Mouse (Mus musculus) cerebellum, adult 2 months (tissue): Measurements from ENCODE around the gene Npr1. TPM values are rescaled to one million over a fixed set of nuclear protein-coding genes. Genes with fewer than 3 reads are reported as not detected.

ENCODE experiments used
- DNase-seq, 2 experiments: peaks; one replicate each; pipeline ENCODE4 v3.0.0; 2021
- H3K27ac ChIP-seq: fragments of 200-500 bp; 2 replicates; pipeline ENCODE4 v1.5.1; 2012; ENCODE audit warnings: low read length, control low read depth, inconsistent platforms; ENCODE audit not compliant: insufficient read depth
- H3K27me3 ChIP-seq: fragments of 200-500 bp; 2 replicates; pipeline ENCODE4 v1.6.1; 2012; ENCODE audit warnings: inconsistent platforms, mild to moderate bottlenecking, low read length, moderate library complexity; ENCODE audit not compliant: control insufficient read depth, insufficient read depth
- H3K4me1 ChIP-seq: fragments of 200-500 bp; 2 replicates; pipeline ENCODE4 v1.6.1; 2011; ENCODE audit warnings: low read length; ENCODE audit not compliant: control insufficient read depth, insufficient read depth
- H3K4me3 ChIP-seq: fragments of 200-500 bp; replicated peaks from 2 replicates; pipeline ENCODE3; 2011; ENCODE audit warnings: mild to moderate bottlenecking, low read depth, low read length, control low read depth; ENCODE audit not compliant: insufficient read depth
- CTCF ChIP-seq: fragments of 200-500 bp; IDR thresholded peaks from 2 replicates; pipeline ENCODE4 v1.5.1; 2011; ENCODE audit warnings: low read depth, mild to moderate bottlenecking, control low read depth, low read length, moderate library complexity, borderline replicate concordance; ENCODE audit not compliant: insufficient read depth
- POLR2A ChIP-seq: fragments of 200-500 bp; IDR thresholded peaks from 2 replicates; pipeline ENCODE4 v1.6.1; 2011; ENCODE audit warnings: low read length, control low read depth, borderline replicate concordance; ENCODE audit not compliant: insufficient read depth
- WGBS: fragments of 180-500 bp; shearing (Covaris S2); methylation state at CpG from one replicate; pipeline ENCODE4 v1.1.7; 2018; 5-methylcytosine and 5-hydroxymethylcytosine counted together
- polyA plus RNA-seq: library from polyadenylated mRNA; depleted of rRNA; stranded (reverse); fragments of >200 nt; gene quantifications from 2 replicates; pipeline ENCODE4 v1.2.3, GENCODE M21; 2012

Gene Npr1
- polyA plus RNA-seq, 1 experiment: 16.1 TPM

- WGBS: 70% methylated on average over 5 of the region's 5 CpGs
- DNase-seq: no peak
- Histone ChIP-seq H3K27me3 (peaks cover 3% of the 10 kb centered on the region; the same call in 1 of the 2 replicates), H3K4me3 (no peak overlapping the region), H3K4me1 (no peaks in the 10 kb centered on the region), H3K27ac (no peak overlapping the region)
- TF ChIP-seq CTCF (no peak), POLR2A (no peak)
These were observed 5.4 kb downstream of the Npr1 start for GRCm38 (mm10) chr3:90460315-90460714.

- Histone ChIP-seq H3K4me1 (no peaks in the 10 kb centered on the region), H3K27me3 (no peaks in the 10 kb centered on the region), H3K27ac (no peak overlapping the region), H3K4me3 (no peak overlapping the region)
- WGBS: 75% methylated on average over 9 of the region's 9 CpGs
- DNase-seq: no peak
- TF ChIP-seq POLR2A (no peak), CTCF (no peak)
These were observed 5.9 kb downstream of the Npr1 start for GRCm38 (mm10) chr3:90459727-90460126.

- Histone ChIP-seq H3K27me3 (no peaks in the 10 kb centered on the region), H3K4me1 (no peaks in the 10 kb centered on the region), H3K4me3 (no peak overlapping the region), H3K27ac (no peak overlapping the region)
- TF ChIP-seq CTCF (no peak), POLR2A (no peak)
- 85% methylated on average over 14 of the region's 14 CpGs for WGBS
- DNase-seq: no peak
These were observed 10.7 kb downstream of the Npr1 start for GRCm38 (mm10) chr3:90454931-90455330.

- 53% methylated on average over 10 of the region's 10 CpGs for WGBS
- TF ChIP-seq CTCF: no peak
- no peak for TF ChIP-seq POLR2A
- no peak overlapping the region for H3K4me3 ChIP-seq
- H3K4me1 ChIP-seq: no peaks in the 10 kb centered on the region
- no peaks in the 10 kb centered on the region for H3K27me3 ChIP-seq
- no peak overlapping the region for H3K27ac ChIP-seq
- DNase-seq: no peak
These were observed 14.1 kb downstream of the Npr1 start for GRCm38 (mm10) chr3:90451396-90452095.

- TF ChIP-seq CTCF (no peak), POLR2A (no peak)
- Histone ChIP-seq H3K27me3 (no peaks in the 10 kb centered on the region), H3K4me3 (no peak overlapping the region), H3K27ac (no peak overlapping the region), H3K4me1 (no peaks in the 10 kb centered on the region)
- WGBS: 30% methylated on average over 12 of the region's 12 CpGs
- no peak for DNase-seq
These were observed 14.8 kb downstream of the Npr1 start for GRCm38 (mm10) chr3:90450874-90451273.

- no peaks in the 10 kb centered on the region for H3K4me1 ChIP-seq
- no peak overlapping the region for H3K27ac ChIP-seq
- H3K4me3 ChIP-seq: no peak overlapping the region
- no peak for DNase-seq
- TF ChIP-seq CTCF (no peak), POLR2A (no peak)
- WGBS: 42% methylated on average over 6 of the region's 6 CpGs
- no peaks in the 10 kb centered on the region for H3K27me3 ChIP-seq
These were observed 17.0 kb downstream of the Npr1 start for GRCm38 (mm10) chr3:90448626-90449025.

GRCm38 (mm10) chr3:90447123-90447494, 18.6 kb downstream of the Npr1 start:
- Histone ChIP-seq H3K27me3 (no peaks in the 10 kb centered on the region), H3K4me3 (no peak overlapping the region), H3K27ac (no peak overlapping the region; the same call in 1 of the 2 replicates), H3K4me1 (no peaks in the 10 kb centered on the region)
- TF ChIP-seq CTCF: no peak
- TF ChIP-seq POLR2A: no peak
- DNase-seq: no peak
- WGBS: 69% methylated on average over 7 of the region's 7 CpGs

GRCm38 (mm10) chr3:90446389-90447122, 19.1 kb downstream of the Npr1 start:
- H3K4me1 ChIP-seq: no peaks in the 10 kb centered on the region
- 7% methylated on average over 17 of the region's 17 CpGs for WGBS
- H3K27me3 ChIP-seq: no peaks in the 10 kb centered on the region
- no peak for TF ChIP-seq CTCF
- TF ChIP-seq POLR2A: no peak
- no peak overlapping the region; the same call in 1 of the 2 replicates for H3K27ac ChIP-seq
- no peak overlapping the region for H3K4me3 ChIP-seq
- peak; percentile 22 to 42 for DNase-seq
